Mouse (Mus musculus) megakaryocyte progenitor cell, adult 5-6 weeks (primary cell): ENCODE measurements around the gene Ptgir. TPM values are rescaled to one million over a fixed set of nuclear protein-coding genes. Genes with fewer than 3 reads are reported as not detected.
A peak's percentile ranks its signal among the peaks of the same experiment; 100 is the strongest.

ENCODE experiments used
- ATAC-seq: replicated peaks from 2 replicates; pipeline ENCODE4 v1.8.0; 2016; ENCODE audit warnings: mild to moderate bottlenecking, moderate TSS enrichment, inconsistent platforms; ENCODE audit not compliant: poor library complexity
- total RNA-seq, 2 experiments: library from RNA; stranded (forward) in 1 of 2; stranded (reverse) in 1 of 2; fragments of 157-497, 149-512 nt in 1 of 2; fragments of 200-1000 nt in 1 of 2; gene quantifications; 2 replicates each; pipeline versions ENCODE4 v1.2.3 to v1.2.4; 2015 to 2017

The Ptgir gene
- 2.1 and 2.6 TPM in 2 replicates for total RNA-seq (2015)
- total RNA-seq (2017), result 1.8 and 4.0 TPM in 2 replicates

DNA sequence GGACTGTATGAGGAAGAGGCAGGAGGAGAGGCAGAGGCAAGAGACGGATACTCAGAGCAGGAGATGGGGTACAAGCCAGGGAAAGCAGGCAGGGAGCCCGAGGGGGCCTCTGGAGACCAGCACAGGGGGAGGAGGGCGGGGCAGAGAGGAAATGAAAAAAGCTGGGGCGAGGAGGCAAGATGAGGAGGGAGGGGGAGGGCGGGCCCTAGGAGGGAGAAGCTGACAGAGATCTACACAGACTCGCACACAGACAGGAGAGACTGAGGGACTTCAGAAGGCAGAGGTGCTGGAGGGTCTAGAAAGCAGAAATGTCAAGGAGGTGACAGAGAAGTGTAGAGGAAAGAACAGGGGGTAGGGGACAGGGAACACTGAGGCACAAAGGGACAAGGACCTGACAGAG lies at the start of gene Ptgir:
TSS of gene Ptgir (plus strand) at position 210 of the 400 bp plus-strand sequence.
- peak; percentile 12; the same call in 1 of the 2 replicates for ATAC-seq

DNA sequence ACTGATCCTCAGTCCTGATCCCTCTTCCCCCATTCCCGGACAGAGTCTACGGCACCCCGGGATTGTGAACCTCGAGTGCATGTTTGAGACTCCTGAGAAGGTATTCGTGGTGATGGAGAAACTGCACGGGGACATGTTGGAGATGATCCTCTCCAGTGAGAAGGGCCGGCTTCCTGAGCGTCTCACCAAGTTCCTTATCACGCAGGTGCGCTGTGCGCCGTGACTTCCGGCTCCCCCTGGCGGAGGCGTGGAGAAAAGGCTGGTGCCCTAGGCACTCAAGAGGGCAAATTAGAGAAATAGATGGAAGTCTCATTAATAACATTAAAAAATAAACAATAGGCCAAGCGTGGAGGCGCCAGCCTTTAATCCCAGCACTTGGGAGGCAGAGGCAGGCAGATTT lies 48.0 kb upstream of the Ptgir start:
- ATAC-seq, result peak; percentile 81

DNA sequence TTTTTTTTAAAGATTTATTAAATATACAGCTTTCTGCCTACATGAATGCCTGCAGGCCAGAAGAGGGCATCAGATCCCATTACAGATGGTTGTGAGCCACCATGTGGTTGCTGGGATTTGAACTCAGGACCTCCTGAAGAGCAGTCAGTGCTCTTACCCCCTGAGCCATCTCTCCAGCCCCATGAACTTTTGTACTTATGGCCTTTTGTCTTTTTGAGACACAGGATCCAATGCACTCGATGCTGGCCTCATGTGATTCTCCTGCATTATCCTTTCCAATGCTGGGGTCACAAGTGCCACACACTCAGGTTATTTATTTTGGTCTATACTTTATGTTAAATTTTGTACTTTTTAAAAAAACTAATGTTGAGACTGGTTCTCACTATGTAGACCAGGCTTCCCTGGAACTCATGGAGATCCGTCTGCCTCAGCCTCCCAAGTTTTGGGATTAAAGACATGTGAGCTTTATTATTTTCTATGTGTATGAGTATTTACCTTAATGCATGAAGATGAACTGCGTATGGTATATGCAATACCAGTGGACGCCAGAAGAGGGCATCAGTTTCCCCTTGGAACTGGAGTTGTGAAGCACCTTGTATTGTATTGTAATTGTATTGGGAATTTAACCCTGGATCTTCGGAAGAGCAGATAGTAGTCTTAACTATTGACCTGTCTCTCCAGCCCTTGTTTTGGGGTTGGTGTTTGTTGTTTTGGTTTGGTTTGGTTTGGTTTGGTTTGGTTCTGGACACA lies 46.2 kb upstream of the Ptgir start:
- peak; percentile 74 for ATAC-seq

DNA sequence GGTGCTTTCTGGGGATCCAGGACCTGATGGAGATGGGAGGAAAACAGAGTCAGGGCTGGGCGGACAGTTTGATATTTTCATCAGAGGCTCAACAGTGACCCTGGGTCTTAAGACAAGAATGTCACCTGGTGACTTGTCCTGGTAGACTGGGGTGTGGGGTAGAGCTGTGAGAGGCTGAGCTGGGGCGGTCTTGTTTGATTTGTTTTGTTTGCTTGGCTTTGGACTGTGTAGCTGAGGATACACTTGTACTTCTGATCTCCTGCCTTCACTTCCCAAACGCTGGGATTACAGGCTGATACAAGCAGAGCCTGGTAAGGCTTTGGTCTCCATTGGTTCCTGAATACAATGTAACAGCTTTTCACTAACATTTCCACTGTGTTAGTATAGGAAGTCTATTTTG lies 38.8 kb upstream of the Ptgir start:
- no peak for ATAC-seq

DNA sequence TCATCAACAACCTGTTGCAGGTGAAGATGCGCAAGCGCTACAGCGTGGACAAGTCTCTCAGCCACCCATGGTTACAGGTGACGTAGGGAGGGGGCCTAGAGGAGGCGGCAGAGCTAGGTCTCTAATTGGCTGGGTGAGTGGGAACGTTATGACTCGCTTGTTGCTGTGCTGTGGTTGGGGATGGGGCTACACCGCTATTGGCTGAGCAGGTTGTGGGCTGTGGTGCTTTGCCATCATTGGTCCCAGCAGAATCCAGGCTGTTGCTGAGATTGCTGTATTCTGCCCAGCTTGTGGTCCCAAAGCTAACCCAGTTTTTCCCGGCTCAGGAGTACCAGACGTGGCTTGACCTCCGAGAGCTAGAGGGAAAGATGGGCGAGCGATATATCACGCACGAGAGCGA lies 36.8 kb upstream of the Ptgir start:
- no peak for ATAC-seq

DNA sequence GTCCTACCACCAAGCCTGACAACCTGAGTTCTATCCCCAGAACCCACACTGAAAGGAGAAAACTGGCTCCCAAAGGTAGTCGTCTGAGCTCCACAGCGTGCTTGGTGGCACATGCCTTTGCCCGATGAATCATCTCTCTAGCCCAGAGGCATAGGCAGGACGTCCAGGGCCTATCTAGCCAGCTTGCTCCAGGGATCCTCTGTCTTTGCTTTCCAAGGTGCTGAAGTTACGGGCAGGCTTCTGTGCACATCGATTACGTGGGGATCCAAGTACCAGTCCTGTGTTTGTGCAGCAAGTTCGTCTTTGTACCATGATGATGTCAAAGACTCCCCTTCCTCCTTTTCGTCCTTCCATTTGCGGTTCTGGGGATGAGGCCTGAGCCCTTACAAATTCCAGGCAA lies 34.7 kb upstream of the Ptgir start:
- no peak for ATAC-seq

DNA sequence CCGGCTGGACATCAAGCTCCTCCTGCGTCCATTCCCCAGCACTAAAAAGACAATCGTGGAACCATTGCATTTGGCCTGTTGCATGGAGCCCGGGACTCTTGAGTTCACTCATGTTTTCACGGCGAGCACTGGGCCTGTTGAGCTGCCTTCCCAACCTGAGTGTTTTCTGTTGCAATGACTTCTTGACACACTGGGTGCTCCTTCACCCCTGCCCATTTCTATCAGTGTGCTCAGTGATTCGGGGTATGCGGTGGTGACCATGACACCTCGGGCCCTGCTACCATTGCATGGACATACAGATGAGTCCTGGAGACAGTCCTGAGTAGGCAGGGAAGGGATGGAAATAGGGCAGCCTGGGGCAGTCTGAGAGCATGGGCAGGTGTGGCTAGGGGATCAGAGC lies 33.8 kb upstream of the Ptgir start:
- no peak for ATAC-seq

DNA sequence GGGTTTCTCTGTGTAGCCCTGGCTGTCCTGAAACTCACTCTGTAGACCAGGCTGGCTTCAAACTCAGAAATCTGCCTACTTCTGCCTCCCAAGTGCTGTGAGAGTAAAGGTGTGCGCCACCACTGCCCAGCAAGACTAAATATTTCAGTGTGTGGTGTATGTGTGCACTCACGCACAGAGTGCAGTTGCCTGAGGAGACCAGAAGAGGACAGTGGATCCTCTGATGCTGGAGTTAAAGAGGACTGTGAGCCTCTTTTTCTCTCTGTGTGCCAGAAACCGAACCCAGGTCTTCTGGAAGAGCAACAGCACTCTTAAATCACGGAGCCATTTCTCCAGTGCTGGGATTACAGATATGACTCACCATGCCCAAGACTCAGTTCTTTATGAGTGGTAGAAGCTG lies 32.9 kb upstream of the Ptgir start:
- ATAC-seq, result no peak

DNA sequence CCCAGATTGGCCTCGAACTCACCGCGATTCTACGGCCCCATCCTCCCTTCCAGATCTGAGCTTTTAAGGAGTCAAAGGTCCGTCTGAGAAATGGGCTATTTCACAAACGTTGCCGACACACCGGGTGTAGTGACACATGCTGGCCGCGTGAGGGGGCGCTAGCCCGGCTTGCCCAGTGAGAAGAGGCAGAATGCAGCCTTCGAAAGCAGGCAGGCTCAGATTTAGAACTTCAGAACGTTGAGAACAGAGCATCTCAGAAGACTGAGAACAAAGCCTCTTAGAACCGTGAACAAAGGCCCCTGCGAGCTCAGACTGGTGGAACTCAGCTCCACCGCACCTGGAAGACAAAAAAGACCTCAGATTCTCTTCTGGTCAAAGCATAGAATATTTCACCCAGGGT lies 32.1 kb upstream of the Ptgir start:
- peak; percentile 66 for ATAC-seq

DNA sequence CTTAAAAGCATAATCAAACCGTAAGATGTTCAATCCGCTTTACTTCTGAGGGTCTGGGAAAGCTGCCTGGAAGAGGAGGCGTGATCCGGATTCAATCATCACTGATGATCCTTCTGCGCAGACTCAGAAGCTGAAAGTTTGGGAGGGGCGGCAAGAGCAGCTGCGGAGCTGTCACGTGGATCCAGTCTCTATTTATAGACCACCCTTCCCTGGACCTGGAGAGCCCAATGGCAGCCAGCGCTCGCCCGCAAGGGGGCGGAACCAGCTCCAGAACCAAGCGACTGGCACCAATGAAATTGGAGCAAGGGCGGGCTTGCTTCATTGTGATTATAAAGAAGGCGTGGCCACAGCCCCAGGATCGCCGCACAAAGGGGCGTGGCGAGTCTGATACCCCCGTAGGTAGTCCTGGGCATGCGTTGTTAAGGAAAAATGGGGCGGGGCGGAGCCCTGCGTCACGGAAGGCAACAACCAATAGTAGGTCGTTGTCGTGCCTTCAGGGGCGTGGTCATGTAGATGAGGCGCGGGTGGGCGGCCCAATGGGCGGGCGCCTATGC lies 31.5 kb upstream of the Ptgir start:
- ATAC-seq, result peak; percentile 86

DNA sequence AGATGAGACGGTGACA lies 31.2 kb upstream of the Ptgir start, which contains the start of gene Dact3:
TSS of gene Dact3 (plus strand) at position 8 of the 16 bp plus-strand sequence.
- ATAC-seq, result no peak

DNA sequence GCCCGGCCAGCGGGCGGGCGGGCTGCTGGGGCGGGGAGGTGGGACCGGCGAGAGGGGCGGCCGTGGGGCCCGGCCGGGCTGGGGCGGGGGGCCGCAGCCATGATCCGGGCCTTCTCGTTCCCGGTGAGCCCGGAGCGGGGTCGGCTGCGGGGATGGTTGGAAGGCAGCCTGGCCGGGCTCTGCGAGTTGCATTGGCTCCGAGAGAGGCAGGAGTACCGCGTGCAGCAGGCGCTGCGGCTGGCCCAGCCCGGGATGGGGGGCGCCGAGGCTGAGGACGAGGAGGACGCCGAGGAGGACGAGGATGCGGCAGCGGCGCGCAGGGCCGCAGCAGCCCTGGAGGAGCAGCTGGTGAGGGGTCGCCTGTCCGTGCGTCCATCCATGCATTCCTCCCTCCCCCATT lies 31.0 kb upstream of the Ptgir start:
- ATAC-seq, result no peak

DNA sequence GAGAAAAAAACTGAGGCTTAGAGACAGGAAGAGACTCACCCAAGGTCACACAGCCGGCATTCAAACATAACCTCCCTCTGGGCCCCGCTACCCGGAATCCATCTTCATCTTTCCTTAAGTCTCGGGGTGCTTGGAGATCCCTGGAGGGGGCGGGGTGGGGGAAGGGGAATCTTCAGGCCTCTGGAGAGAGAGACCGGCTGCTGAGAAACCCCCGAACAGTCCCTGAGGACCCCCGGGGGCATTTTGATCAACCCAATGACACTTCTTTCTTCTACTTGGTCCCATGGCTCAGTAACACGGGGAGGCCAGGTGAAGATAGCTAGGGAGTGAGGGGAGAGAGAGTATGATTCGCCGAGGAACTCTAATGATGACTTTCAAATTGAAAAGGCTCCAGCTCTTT lies 30.3 kb upstream of the Ptgir start:
- no peak for ATAC-seq

DNA sequence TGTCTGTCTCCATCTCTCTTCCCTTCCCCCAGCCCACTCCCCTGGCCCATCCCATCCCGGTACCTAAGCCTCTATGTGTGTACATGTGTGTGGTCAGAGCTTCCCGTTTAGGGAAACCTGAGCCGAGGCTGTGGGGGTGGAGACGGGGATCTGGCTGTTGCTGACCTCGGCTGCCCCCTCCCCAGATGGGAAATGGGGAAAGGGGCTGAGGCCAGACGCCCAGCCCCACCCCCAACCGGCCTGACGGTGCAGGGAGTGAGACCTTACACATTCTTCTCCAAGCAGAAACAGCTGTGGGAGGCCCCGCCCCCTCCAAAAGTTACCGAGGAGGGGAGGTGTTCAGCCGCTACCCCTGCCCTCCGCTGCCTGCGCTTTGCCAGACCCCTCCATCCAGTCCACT lies 29.7 kb upstream of the Ptgir start:
- ATAC-seq, result no peak

DNA sequence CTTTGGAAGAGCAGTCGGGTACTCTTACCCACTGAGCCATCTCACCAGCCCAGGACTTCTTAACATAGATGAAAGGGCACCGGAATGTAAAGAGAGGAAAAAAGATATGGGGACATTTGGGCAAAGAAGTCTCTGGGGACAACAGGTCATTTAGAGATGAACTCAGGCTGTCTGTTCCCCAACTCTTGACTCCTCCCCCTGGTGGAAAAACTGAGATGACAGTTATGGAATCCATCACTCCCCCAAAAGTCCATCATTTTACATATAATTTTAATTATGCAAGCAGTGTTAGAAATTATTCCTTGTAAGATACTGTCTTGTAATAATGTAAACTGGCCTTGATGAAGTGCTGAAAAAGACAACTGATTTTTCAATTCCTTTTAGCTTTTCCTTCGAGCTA lies 28.6 kb upstream of the Ptgir start:
- ATAC-seq, result no peak

DNA sequence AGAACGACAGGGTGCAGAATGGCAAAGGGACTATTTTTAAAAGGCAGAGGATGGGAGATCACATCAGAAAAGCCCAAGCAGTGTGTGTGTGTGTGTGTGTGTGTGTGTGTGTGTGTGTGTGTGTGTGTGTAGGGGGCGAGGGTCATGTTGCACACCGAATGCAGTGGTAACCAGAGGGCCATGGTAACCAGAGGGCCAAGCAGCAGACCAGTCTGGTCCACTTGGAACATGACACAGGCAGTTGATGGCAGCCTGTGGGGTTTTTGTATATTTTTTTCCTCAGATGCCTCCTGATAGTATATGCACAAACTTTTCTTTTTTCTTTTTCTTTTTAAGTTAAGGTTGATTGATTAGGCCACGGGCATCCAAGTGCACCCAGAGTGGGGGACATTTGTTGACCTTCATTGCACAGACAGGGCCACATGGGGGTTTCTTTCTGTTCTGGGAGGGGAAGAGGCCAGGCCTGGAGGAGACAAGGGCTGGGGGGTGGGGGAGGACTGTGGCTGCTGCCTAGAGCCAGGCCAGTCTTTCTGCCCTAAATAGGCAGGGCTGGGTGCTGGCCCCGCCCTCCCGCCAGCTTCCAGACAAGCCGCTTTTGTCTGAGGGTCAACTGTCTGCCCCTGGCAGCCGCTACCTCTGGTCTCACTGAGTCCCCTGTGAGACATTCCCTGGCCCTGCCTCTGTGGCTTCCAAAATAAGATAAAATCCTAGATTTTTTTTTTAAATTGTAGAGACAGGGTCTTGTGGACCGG lies 26.3 kb upstream of the Ptgir start:
- no peak for ATAC-seq

DNA sequence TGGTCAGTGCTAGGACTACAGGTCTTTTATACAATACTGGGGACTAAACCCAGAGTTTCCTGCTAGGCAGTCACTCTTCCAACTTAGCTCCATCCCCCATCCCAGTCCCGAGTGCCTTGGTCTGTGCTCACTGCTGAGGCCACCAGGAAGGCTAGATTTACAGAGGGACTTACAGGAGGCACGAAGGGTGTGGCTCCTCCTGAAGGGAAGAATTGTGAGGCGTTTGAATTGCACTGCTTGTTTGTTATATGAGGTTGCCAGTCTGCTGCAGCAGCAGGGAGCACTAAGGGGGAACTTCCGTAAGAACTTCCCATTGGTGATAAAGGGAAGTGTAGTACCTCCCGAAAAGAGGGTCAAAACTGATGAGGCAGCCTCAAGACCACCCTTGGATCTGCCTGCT lies 25.7 kb upstream of the Ptgir start:
- no peak for ATAC-seq

DNA sequence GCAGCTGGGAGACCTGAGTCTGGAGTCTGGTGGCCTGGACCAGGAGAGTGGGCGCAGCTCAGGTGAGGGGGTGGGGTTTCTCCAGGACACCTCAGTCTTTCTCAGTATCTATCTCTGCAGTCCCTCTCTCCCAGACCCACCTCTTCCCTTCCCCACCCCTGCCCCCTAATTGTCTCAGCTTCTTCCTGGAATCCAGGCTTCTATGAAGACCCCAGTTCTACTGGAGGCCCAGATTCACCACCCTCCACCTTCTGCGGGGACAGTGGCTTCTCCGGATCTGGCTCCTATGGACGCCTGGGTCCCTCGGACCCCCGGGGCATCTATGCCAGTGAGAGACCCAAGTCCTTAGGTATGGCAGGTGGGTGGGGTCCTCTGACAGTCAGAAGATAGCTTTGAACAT lies 23.1 kb upstream of the Ptgir start:
- ATAC-seq, result no peak

DNA sequence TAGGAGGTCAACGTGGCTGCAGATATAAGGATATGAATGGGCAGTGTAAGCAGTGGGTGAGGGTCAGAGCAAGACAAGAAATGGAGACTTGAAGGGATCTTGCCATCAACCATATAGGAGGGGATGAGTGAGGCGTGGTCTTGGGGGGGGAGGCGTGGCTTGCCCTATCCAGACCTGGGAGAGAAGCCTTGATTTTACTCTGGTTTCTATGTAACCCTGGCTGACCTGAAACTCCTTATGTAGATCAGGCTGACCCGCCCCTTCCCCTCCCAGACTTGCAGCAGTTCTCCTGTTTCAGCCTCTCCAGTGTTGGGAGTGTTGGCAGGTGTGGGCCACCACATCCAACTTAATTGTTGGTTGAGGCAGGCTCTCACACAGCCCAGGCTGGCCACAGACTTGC lies 22.0 kb upstream of the Ptgir start:
- ATAC-seq, result no peak

DNA sequence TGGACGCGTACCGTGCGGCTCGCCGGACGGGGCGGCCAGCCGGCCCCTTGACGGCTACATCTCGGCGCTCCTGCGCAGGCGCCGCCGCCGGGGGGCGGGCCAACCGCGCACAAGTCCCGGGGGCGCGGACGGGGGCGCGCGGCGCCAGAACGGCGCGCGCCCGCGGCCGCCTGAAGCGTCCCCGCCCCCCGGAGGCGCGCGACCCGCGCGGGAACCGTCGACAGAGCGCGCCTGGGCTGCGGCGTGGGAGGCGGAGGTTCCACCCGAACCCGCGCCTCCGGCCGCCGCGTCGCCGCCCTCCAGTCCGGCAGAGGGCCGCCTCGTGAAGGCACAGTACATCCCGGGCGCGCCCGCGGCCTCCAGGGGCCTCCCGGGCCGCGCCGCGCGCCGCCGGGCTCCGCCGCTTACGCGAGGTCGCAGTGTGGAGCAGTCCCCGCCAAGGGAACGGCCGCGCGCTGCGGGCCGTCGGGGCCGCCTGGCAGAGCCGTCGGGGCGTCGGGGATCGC lies 21.0 kb upstream of the Ptgir start:
- ATAC-seq, result no peak

DNA sequence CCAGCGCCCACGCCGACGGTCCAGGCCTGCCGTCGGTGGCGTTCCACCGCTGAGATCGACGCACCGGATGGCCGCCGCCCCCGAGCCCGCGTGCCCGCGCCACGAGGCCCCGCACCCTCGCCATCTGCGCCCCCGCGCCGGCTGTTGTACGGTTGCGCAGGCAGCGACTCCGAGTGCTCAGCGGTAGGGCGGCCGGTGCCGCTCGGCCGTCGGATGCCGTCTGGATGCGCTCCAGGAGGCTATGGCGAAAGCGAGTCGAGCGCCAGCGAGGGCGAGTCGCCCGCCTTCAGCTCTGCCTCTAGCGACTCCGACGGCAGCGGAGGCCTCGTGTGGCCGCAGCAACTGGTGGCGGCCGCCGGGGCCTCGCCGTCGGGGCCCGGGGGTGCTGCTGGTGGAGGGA lies 20.4 kb upstream of the Ptgir start:
- no peak for ATAC-seq

DNA sequence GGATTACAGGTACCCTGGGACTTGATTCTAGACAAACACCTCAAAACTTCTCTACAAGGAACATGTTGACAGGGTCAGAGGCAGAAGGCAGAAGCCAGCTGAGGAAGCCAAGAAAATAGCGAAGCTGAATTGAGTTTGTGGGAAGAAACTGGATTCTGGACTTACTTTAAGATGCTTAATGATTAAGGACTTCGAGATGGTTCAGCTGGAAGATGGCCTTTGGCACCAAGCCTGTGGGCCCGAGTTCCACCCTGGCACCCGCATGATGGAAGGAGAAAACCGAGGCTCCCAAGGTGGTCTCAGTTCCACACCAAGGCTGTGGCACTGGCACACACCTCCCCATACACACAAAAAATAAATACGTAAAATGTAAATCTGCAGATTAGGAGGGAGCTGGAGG lies 15.8 kb upstream of the Ptgir start:
- no peak for ATAC-seq

DNA sequence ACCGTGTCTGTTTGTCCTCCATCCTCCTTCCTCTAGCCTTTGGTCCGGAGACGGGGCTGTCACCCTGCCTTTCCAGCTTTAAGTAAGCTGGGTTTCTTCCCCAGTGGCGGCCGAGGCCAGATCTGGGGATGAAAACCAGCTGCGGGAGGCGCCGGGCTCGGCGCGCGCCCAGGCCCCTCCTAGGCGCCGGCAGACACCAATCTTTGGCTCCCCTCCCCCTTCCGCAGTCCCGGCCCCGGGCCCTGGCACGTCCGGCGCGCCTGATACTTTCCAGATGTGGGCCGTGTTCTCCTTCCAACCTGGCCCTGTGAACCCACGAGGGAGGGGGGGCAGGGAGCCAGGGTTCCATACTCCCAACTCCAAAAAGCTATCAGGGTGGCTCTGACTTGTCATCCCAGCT lies 15.3 kb upstream of the Ptgir start:
- no peak for ATAC-seq
